Mouse (Mus musculus): Measurements from ENCODE around the gene Cnot8. TPM values are rescaled to one million over a fixed set of nuclear protein-coding genes. Genes with fewer than 3 reads are reported as not detected.
A peak's percentile ranks its signal among the peaks of the same experiment; 100 is the strongest.

Gene Cnot8
- total and polyA plus RNA-seq, 2 experiments from 2014 or later = 80.0 to 88.7 TPM

- Histone ChIP-seq H3K4me1 (ENCODE audit: insufficient read depth, low read length) (peaks cover 9% of the 10 kb centered on the region; the same call in 1 of the 2 replicates), H3K9me3 (ENCODE audit: low read length) (no peaks in the 10 kb centered on the region), H3K4me2 (ENCODE audit: low read depth, low read length, poor library complexity, severe bottlenecking) (no peak overlapping the region), H3K27ac (ENCODE audit: low read depth, low read length) (no peak overlapping the region), H3K9ac (replicated peaks; ENCODE audit: low read length, poor library complexity, severe bottlenecking) (no peak overlapping the region), H3K27me3 (ENCODE audit: insufficient read depth, low read length) (peaks cover 7% of the 10 kb centered on the region; the same call in 1 of the 2 replicates), H3K36me3 (ENCODE audit: insufficient read depth, low read length) (no peaks in the 10 kb centered on the region), H3K4me3 (ENCODE audit: low read depth, low read length) (no peak overlapping the region)
- no peak for ATAC-seq (ENCODE audit: low FRiP score)
- no peak for DNase-seq (ENCODE audit: low spot score)
- no peak for TF ChIP-seq CTCF (IDR thresholded peaks at IDR 0.05)
- 85% methylated on average over 4 of the region's 4 CpGs for WGBS
Measured at GRCm38 (mm10) chr11:58101194-58101720, 2.7 kb upstream of the Cnot8 start.

GRCm38 (mm10) chr11:58102146-58102545 lies 1.8 kb upstream of the Cnot8 start:
- no peak overlapping the region for H3K9ac ChIP-seq (replicated peaks; ENCODE audit: low read length, poor library complexity, severe bottlenecking)
- H3K9me3 ChIP-seq (ENCODE audit: low read length) = no peaks in the 10 kb centered on the region
- ATAC-seq (ENCODE audit: low FRiP score) (no peak), DNase-seq (ENCODE audit: low spot score) (no peak)
- TF ChIP-seq CTCF (IDR thresholded peaks at IDR 0.05) = no peak
- H3K4me1 ChIP-seq (ENCODE audit: insufficient read depth, low read length) = peaks cover 9% of the 10 kb centered on the region; the same call in 1 of the 2 replicates
- H3K27me3 ChIP-seq (ENCODE audit: insufficient read depth, low read length) = peaks cover 7% of the 10 kb centered on the region; the same call in 1 of the 2 replicates
- no peak overlapping the region for H3K4me3 ChIP-seq (ENCODE audit: low read depth, low read length)
- no peak overlapping the region for H3K27ac ChIP-seq (ENCODE audit: low read depth, low read length)
- 82% methylated on average over 3 of the region's 3 CpGs for WGBS
- H3K36me3 ChIP-seq (ENCODE audit: insufficient read depth, low read length) = no peaks in the 10 kb centered on the region
- no peak overlapping the region for H3K4me2 ChIP-seq (ENCODE audit: low read depth, low read length, poor library complexity, severe bottlenecking)

DNA sequence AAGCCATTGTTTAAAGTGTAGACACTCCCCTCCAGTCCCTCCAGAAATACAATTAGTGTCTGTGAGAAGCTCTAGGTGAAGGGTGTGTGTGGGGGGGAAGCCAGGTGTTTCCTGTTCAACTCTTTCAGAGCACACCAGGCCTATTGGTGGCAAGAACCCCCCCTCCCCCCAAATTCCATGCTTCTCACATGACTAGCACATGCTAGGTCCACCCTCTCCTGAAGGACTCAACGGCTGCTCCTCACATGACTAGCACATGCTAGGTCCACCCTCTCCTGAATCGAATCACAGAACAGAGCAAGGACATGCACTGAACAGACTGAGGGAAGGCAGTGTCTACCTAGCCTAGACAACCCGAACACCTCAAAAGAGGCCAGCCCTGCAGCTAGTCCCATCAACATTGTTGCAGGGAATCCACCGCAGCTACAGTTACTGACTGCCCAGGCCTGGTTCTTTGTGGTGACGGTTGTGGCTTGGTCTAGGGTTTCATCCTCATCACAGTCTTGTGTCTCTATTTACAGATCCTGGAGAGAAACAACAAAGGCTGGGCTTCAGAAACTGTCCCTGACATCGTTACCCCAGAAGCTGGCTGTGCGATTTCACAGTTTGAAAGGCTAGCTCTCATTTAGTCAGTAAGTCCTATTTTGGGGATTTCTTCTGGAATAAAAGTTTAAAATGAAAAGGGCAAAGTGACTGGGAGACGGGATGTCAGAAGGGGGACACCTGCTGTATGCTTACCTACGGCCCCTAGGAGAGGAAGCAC lies 1.2 kb upstream of the Cnot8 start:
- H3K27me3 ChIP-seq (ENCODE audit: insufficient read depth, low read length) = peaks cover 7% of the 10 kb centered on the region; the same call in 1 of the 2 replicates
- peaks cover 9% of the 10 kb centered on the region; the same call in 1 of the 2 replicates for H3K4me1 ChIP-seq (ENCODE audit: insufficient read depth, low read length)
- H3K9me3 ChIP-seq (ENCODE audit: low read length) = no peaks in the 10 kb centered on the region
- peak overlapping the region; percentile 52 for H3K4me2 ChIP-seq (ENCODE audit: low read depth, low read length, poor library complexity, severe bottlenecking)
- peak overlapping the region; percentile 50 for H3K9ac ChIP-seq (replicated peaks; ENCODE audit: low read length, poor library complexity, severe bottlenecking)
- TF ChIP-seq CTCF (IDR thresholded peaks at IDR 0.05) = no peak
- peak overlapping the region; percentile 96 for H3K4me3 ChIP-seq (ENCODE audit: low read depth, low read length)
- DNase-seq (ENCODE audit: low spot score) = no peak
- peak overlapping the region; percentile 83 for H3K27ac ChIP-seq (ENCODE audit: low read depth, low read length)
- no peak for ATAC-seq (ENCODE audit: low FRiP score)
- 90% methylated on average over 9 of the region's 9 CpGs for WGBS
- no peaks in the 10 kb centered on the region for H3K36me3 ChIP-seq (ENCODE audit: insufficient read depth, low read length)

DNA sequence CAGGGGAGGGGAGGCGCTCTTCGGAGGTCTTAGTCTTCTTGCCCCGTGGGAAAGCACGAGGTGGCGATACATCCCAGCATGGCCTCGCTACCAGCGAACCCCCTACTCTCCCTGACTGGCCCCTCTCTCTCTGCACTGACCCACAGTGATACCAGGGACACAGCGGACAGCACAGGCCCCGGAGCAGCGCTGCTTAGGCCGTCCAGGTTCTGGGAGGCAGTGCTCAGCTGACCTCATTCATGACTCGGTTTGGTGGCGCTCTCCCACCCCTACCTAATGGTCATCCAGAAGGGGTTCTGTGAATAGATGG lies 654 bp upstream of the Cnot8 start:
- Histone ChIP-seq H3K4me3 (ENCODE audit: low read depth, low read length) (peak overlapping the region; percentile 96), H3K9ac (replicated peaks; ENCODE audit: low read length, poor library complexity, severe bottlenecking) (peak overlapping the region; percentile 50), H3K9me3 (ENCODE audit: low read length) (no peaks in the 10 kb centered on the region), H3K27ac (ENCODE audit: low read depth, low read length) (peak overlapping the region; percentile 83), H3K27me3 (ENCODE audit: insufficient read depth, low read length) (peaks cover 6% of the 10 kb centered on the region; the same call in 1 of the 2 replicates), H3K4me1 (ENCODE audit: insufficient read depth, low read length) (peaks cover 9% of the 10 kb centered on the region; the same call in 1 of the 2 replicates), H3K4me2 (ENCODE audit: low read depth, low read length, poor library complexity, severe bottlenecking) (peak overlapping the region; percentile 52), H3K36me3 (ENCODE audit: insufficient read depth, low read length) (no peaks in the 10 kb centered on the region)
- WGBS = 47% methylated on average over 13 of the region's 13 CpGs
- TF ChIP-seq CTCF (IDR thresholded peaks at IDR 0.05) = no peak
- DNase-seq (ENCODE audit: low spot score) = no peak
- peak; percentile 59 for ATAC-seq (ENCODE audit: low FRiP score)

GRCm38 (mm10) chr11:58104351-58104791 lies 418 bp downstream of the Cnot8 start:
- peak; percentile 2; the same call in 1 of the 2 replicates for ATAC-seq (ENCODE audit: low FRiP score)
- Histone ChIP-seq H3K4me3 (ENCODE audit: low read depth, low read length) (peak overlapping the region; percentile 96), H3K27ac (ENCODE audit: low read depth, low read length) (peak overlapping the region; percentile 85), H3K36me3 (ENCODE audit: insufficient read depth, low read length) (no peaks in the 10 kb centered on the region), H3K27me3 (ENCODE audit: insufficient read depth, low read length) (no peaks in the 10 kb centered on the region), H3K9ac (replicated peaks; ENCODE audit: low read length, poor library complexity, severe bottlenecking) (peak overlapping the region; percentile 91), H3K4me1 (ENCODE audit: insufficient read depth, low read length) (peaks cover 9% of the 10 kb centered on the region; the same call in 1 of the 2 replicates), H3K9me3 (ENCODE audit: low read length) (no peaks in the 10 kb centered on the region), H3K4me2 (ENCODE audit: low read depth, low read length, poor library complexity, severe bottlenecking) (peak overlapping the region; percentile 80)
- 0% methylated on average over 24 of the region's 24 CpGs for WGBS
- no peak for TF ChIP-seq CTCF (IDR thresholded peaks at IDR 0.05)
- DNase-seq (ENCODE audit: low spot score) = peak; percentile 21

DNA sequence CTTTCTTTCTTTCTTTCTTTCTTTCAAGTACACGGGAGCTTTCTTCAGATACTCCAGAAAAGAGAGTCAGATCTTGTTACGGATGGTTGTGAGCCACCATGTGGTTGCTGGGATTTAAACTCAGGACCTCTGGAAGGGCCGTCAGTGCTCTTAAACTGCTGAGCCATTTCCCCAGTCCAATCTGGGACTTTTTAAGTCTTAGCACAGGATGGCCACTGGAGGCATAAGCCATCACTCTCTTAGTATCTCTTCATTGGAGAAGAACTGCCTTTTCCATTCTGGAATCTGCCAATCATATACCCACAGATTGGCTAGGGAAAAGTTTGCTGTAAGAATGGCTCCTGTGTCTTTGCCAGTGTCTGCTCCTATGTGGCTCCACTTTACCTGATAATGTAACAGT lies 3.1 kb downstream of the Cnot8 start:
- Histone ChIP-seq H3K4me2 (ENCODE audit: low read depth, low read length, poor library complexity, severe bottlenecking) (no peak overlapping the region), H3K27ac (ENCODE audit: low read depth, low read length) (no peak overlapping the region)
- peak; percentile 57 for TF ChIP-seq CTCF (IDR thresholded peaks at IDR 0.05)

More for the DNA sequence above, 3.1 kb downstream of the Cnot8 start:
- Histone ChIP-seq H3K36me3 (ENCODE audit: insufficient read depth, low read length) (peaks cover 9% of the 10 kb centered on the region), H3K9ac (replicated peaks; ENCODE audit: low read length, poor library complexity, severe bottlenecking) (no peak overlapping the region), H3K4me3 (ENCODE audit: low read depth, low read length) (no peak overlapping the region), H3K4me1 (ENCODE audit: insufficient read depth, low read length) (peaks cover 9% of the 10 kb centered on the region; the same call in 1 of the 2 replicates), H3K9me3 (ENCODE audit: low read length) (no peaks in the 10 kb centered on the region), H3K27me3 (ENCODE audit: insufficient read depth, low read length) (no peaks in the 10 kb centered on the region)
- ATAC-seq (ENCODE audit: low FRiP score) = no peak
- peak; percentile 38 for DNase-seq (ENCODE audit: low spot score)
- WGBS = 20% methylated on average over 3 of the region's 3 CpGs

Data from midbrain, postnatal 0 days (tissue).